Mouse (Mus musculus): Measurements from ENCODE around the gene Mamdc4. TPM values are rescaled to one million over a fixed set of nuclear protein-coding genes. Genes with fewer than 3 reads are reported as not detected.
A peak's percentile ranks its signal among the peaks of the same experiment; 100 is the strongest.
"Not testable (repeated sequence)": the region's sequence is repeated elsewhere in the genome, so short reads cannot be mapped to it uniquely, and the experiment has no call there.

The Mamdc4 gene
- polyA plus RNA-seq, 1 experiment = 1.3 TPM

GRCm38 (mm10) chr2:25568473-25569019 lies 6.1 kb downstream of the Mamdc4 start:
- H3K27ac ChIP-seq (ENCODE audit: insufficient read depth, low read depth, low read length) = no peak overlapping the region
- no peak for TF ChIP-seq CTCF (IDR thresholded peaks at IDR 0.05; ENCODE audit: low read depth, low read length)
- no peak for TF ChIP-seq POLR2A (IDR thresholded peaks at IDR 0.05; ENCODE audit: borderline replicate concordance, low read depth, low read length)
- no peak overlapping the region for H3K4me3 ChIP-seq (ENCODE audit: insufficient read depth, low read length)
- H3K4me1 ChIP-seq (ENCODE audit: control insufficient read depth, insufficient read depth, low read length) = peaks cover 3% of the 10 kb centered on the region; the same call in 1 of the 2 replicates

- no peaks in the 10 kb centered on the region for H3K4me1 ChIP-seq (ENCODE audit: control insufficient read depth, insufficient read depth, low read length)
- TF ChIP-seq CTCF (IDR thresholded peaks at IDR 0.05; ENCODE audit: low read depth, low read length) (no peak), POLR2A (IDR thresholded peaks at IDR 0.05; ENCODE audit: borderline replicate concordance, low read depth, low read length) (no peak)
- H3K4me3 ChIP-seq (ENCODE audit: insufficient read depth, low read length) = no peak overlapping the region
- no peak overlapping the region for H3K27ac ChIP-seq (ENCODE audit: insufficient read depth, low read depth, low read length)
Measured at GRCm38 (mm10) chr2:25566558-25566957, 8.1 kb downstream of the Mamdc4 start.

GRCm38 (mm10) chr2:25565741-25566140 lies 8.9 kb downstream of the Mamdc4 start:
- H3K27ac ChIP-seq (ENCODE audit: insufficient read depth, low read depth, low read length) = no peak overlapping the region
- H3K4me1 ChIP-seq (ENCODE audit: control insufficient read depth, insufficient read depth, low read length) = no peaks in the 10 kb centered on the region
- no peak overlapping the region for H3K4me3 ChIP-seq (ENCODE audit: insufficient read depth, low read length)
- TF ChIP-seq CTCF (IDR thresholded peaks at IDR 0.05; ENCODE audit: low read depth, low read length) = no peak
- no peak for TF ChIP-seq POLR2A (IDR thresholded peaks at IDR 0.05; ENCODE audit: borderline replicate concordance, low read depth, low read length)

DNA sequence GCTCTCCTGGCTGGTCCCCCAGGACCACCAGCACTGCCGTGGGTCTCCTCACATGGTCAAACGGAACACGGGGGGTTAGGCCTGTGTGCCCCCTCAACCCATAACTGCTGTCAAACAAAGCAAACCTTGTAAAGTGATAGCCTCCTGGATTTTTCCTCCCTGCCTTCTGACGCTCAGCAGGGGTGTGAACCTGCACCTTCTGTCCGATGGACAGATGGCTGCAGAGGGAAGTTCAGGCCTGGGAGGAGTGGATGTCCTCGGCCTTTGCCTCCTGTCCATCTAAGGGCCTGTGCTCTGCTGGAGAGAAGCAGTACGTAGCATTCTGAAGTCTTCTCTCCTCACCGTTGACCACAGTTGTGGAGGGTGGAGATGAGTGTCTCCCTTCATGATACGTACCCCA lies 12.7 kb downstream of the Mamdc4 start:
- no peak overlapping the region for H3K27ac ChIP-seq (ENCODE audit: insufficient read depth, low read depth, low read length)
- H3K4me1 ChIP-seq (ENCODE audit: control insufficient read depth, insufficient read depth, low read length) = peaks cover 4% of the 10 kb centered on the region
- H3K4me3 ChIP-seq (ENCODE audit: insufficient read depth, low read length) = no peak overlapping the region
- TF ChIP-seq POLR2A (IDR thresholded peaks at IDR 0.05; ENCODE audit: borderline replicate concordance, low read depth, low read length) (no peak), CTCF (IDR thresholded peaks at IDR 0.05; ENCODE audit: low read depth, low read length) (no peak)

GRCm38 (mm10) chr2:25560551-25560950 lies 14.1 kb downstream of the Mamdc4 start:
- no peak for TF ChIP-seq POLR2A (IDR thresholded peaks at IDR 0.05; ENCODE audit: borderline replicate concordance, low read depth, low read length)
- TF ChIP-seq CTCF (IDR thresholded peaks at IDR 0.05; ENCODE audit: low read depth, low read length) = no peak
- peaks cover 10% of the 10 kb centered on the region for H3K4me1 ChIP-seq (ENCODE audit: control insufficient read depth, insufficient read depth, low read length)
- no peak overlapping the region for H3K4me3 ChIP-seq (ENCODE audit: insufficient read depth, low read length)
- H3K27ac ChIP-seq (ENCODE audit: insufficient read depth, low read depth, low read length) = no peak overlapping the region

DNA sequence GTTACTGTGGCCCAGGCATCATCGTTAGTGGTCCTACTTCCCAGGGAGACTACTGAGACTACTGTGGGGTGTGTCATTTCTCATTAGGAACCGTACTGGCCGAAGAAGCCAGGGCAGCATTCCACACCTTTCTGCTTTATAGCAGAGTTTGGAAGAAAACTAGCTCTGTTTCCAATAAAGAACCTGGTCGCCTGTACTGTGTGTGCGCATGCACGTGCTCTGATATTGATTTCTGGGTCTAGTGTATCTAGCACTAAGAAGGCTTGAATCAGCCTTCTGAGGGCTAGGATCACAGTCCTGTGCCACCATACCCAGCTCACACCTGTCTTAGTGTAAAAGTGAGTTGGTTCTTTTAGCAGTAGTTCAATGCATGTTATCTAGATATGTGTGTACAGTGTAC lies 15.9 kb downstream of the Mamdc4 start:
- TF ChIP-seq CTCF (IDR thresholded peaks at IDR 0.05; ENCODE audit: low read depth, low read length) = no peak
- no peak for TF ChIP-seq POLR2A (IDR thresholded peaks at IDR 0.05; ENCODE audit: borderline replicate concordance, low read depth, low read length)
- peaks cover 10% of the 10 kb centered on the region for H3K4me1 ChIP-seq (ENCODE audit: control insufficient read depth, insufficient read depth, low read length)
- peak overlapping the region; percentile 86 for H3K4me3 ChIP-seq (ENCODE audit: insufficient read depth, low read length)
- no peak overlapping the region for H3K27ac ChIP-seq (ENCODE audit: insufficient read depth, low read depth, low read length)

GRCm38 (mm10) chr2:25557964-25558360 lies 16.7 kb downstream of the Mamdc4 start:
- 0 out of 2 replicates have a peak overlapping the region, but pooled peaks have one; percentile 18 for H3K27ac ChIP-seq (ENCODE audit: insufficient read depth, low read depth, low read length)
- TF ChIP-seq CTCF (IDR thresholded peaks at IDR 0.05; ENCODE audit: low read depth, low read length) = no peak
- no peak for TF ChIP-seq POLR2A (IDR thresholded peaks at IDR 0.05; ENCODE audit: borderline replicate concordance, low read depth, low read length)

GRCm38 (mm10) chr2:25557221-25557963 lies 17.3 kb downstream of the Mamdc4 start, which contains the start of gene Edf1:
Gene Edf1, plus strand, starts transcription at chr2:25557847.
- TF ChIP-seq CTCF (IDR thresholded peaks at IDR 0.05; ENCODE audit: low read depth, low read length) (no peak), POLR2A (IDR thresholded peaks at IDR 0.05; ENCODE audit: borderline replicate concordance, low read depth, low read length) (peak; percentile 86)
- Histone ChIP-seq H3K4me3 (ENCODE audit: insufficient read depth, low read length) (peak within 1 kb of the TSS; percentile 86), H3K27ac (ENCODE audit: insufficient read depth, low read depth, low read length) (peak within 1 kb of the TSS; percentile 69), H3K4me1 (ENCODE audit: control insufficient read depth, insufficient read depth, low read length) (peaks cover 10% of the 10 kb centered on the region)

More at GRCm38 (mm10) chr2:25557964-25558360, 16.7 kb downstream of the Mamdc4 start:
- peaks cover 10% of the 10 kb centered on the region for H3K4me1 ChIP-seq (ENCODE audit: control insufficient read depth, insufficient read depth, low read length)
- peak overlapping the region; percentile 86 for H3K4me3 ChIP-seq (ENCODE audit: insufficient read depth, low read length)

DNA sequence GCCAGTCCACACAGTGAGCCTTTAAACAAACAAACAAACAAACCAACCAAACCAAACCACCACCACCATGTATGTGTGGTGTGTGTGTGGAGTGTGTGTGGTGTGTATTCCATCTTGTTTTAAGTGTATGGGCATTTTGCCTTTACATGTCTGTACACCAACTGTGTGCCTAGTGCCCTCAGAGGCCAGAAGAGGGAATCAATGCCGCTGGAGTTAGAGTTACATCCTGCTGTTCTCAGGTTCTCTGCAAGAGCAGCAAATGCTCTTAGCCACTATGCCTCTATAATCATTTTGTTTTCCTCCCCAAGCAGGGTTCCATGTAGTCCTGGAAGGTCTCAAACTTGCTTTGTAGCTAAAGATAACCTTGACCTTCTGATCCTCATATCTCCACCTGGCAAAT lies 18.3 kb downstream of the Mamdc4 start:
- H3K27ac ChIP-seq (ENCODE audit: insufficient read depth, low read depth, low read length) = no peak overlapping the region
- H3K4me1 ChIP-seq (ENCODE audit: control insufficient read depth, insufficient read depth, low read length) = peaks cover 10% of the 10 kb centered on the region
- no peak for TF ChIP-seq CTCF (IDR thresholded peaks at IDR 0.05; ENCODE audit: low read depth, low read length)
- no peak for TF ChIP-seq POLR2A (IDR thresholded peaks at IDR 0.05; ENCODE audit: borderline replicate concordance, low read depth, low read length)
- H3K4me3 ChIP-seq (ENCODE audit: insufficient read depth, low read length) = no peak overlapping the region

GRCm38 (mm10) chr2:25555479-25555878 lies 19.2 kb downstream of the Mamdc4 start:
- not testable (repeated sequence) for H3K4me3 ChIP-seq (ENCODE audit: insufficient read depth, low read length); H3K27ac ChIP-seq (ENCODE audit: insufficient read depth, low read depth, low read length)
- peaks cover 11% of the 10 kb centered on the region for H3K4me1 ChIP-seq (ENCODE audit: control insufficient read depth, insufficient read depth, low read length)

- H3K4me3 ChIP-seq (ENCODE audit: insufficient read depth, low read length); H3K27ac ChIP-seq (ENCODE audit: insufficient read depth, low read depth, low read length): not testable (repeated sequence)
- H3K4me1 ChIP-seq (ENCODE audit: control insufficient read depth, insufficient read depth, low read length) = peaks cover 25% of the 10 kb centered on the region
Measured at GRCm38 (mm10) chr2:25553171-25553786, 21.4 kb downstream of the Mamdc4 start.

All from bone marrow macrophage, adult 2 months (primary cell).